Mouse (Mus musculus): ENCODE results near the gene Hist1h2ad. TPM values are rescaled to one million over a fixed set of nuclear protein-coding genes. Genes with fewer than 3 reads are reported as not detected.
"Not testable (repeated sequence)": the region's sequence is repeated elsewhere in the genome, so short reads cannot be mapped to it uniquely, and the experiment has no call there.

The Hist1h2ad gene
- 1.6 TPM in 1 of 2 replicates, not detected in the other for polyA plus RNA-seq (2015; fragmentation: Nextera tagmentation; extraction: Ambion mirVana)

DNA sequence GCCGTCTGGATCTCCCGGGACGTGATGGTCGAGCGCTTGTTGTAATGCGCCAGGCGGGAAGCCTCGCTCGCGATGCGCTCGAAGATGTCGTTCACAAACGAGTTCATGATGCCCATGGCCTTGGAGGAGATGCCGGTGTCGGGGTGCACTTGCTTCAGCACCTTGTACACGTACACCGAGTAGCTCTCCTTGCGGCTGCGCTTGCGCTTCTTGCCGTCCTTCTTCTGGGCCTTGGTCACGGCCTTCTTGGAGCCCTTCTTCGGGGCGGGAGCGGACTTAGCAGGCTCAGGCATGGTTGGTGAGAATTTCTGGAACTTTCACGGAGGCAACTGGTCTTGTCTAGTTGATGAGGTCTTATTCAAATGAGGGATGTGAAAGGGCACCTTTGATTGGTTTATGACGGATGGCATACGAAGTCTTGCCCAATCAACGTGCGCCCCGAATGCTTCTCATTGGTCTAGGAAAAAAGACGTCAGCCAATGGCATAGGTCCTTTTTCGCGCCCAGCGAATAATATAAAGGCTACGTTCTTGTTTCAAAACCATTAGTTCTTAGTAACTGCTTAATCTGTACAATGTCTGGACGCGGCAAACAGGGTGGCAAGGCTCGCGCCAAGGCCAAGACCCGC lies at the start of gene Hist1h2ad, which contains the start of gene Hist1h2bf:
Gene Hist1h2ad, plus strand, starts transcription at position 484 of the 627 bp plus-strand sequence.
Gene Hist1h2bf, minus strand, starts transcription at position 299 of the 627 bp plus-strand sequence.
- peak within 1 kb of the TSS; percentile 86 for H3K27ac ChIP-seq
- not testable (repeated sequence) for H3K27me3 ChIP-seq (replicated peaks); H3K9ac ChIP-seq; H3K9me3 ChIP-seq; H3K36me3 ChIP-seq (replicated peaks)
- peak within 1 kb of the TSS; percentile 75 for H3K4me2 ChIP-seq
- H3K4me1 ChIP-seq: peaks cover 42% of the 10 kb centered on the region
- WGBS: under 1% methylated on average over 42 of the region's 42 CpGs
- peak; percentile 92 for ATAC-seq (replicated peaks)
- H3K4me3 ChIP-seq: peak within 1 kb of the TSS; percentile 41

DNA sequence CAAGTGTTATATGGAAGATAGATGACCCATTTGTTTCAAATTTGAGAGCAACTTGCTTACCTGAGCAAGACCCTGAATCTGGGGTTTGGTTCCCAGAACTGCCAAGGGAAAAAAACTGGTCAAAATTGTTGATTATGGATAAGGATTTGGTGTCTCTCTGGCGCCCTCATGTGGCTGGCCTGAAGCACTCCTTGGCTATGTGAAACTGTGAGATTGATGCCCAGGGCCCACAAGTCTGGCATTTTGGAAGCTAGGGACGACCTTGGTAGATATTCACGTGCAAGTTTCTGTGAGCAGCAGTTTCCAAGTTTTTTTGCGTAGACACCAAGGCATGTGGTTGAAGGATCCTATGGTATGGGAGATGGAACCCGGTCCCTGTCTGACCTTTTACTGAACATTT lies 49.5 kb upstream of the Hist1h2ad start:
- no peaks in the 10 kb centered on the region for H3K36me3 ChIP-seq (replicated peaks)
- H3K4me1 ChIP-seq: peaks cover 11% of the 10 kb centered on the region
- ATAC-seq (replicated peaks): peak; percentile 43
- 0 out of 2 replicates have a peak overlapping the region, but pooled peaks have one; percentile 13 for H3K4me2 ChIP-seq
- no peak overlapping the region for H3K9ac ChIP-seq
- 7% methylated on average over 5 of the region's 5 CpGs for WGBS
- H3K27ac ChIP-seq: no peak overlapping the region
- no peaks in the 10 kb centered on the region for H3K27me3 ChIP-seq (replicated peaks)
- H3K9me3 ChIP-seq: no peaks in the 10 kb centered on the region
- no peak overlapping the region for H3K4me3 ChIP-seq

DNA sequence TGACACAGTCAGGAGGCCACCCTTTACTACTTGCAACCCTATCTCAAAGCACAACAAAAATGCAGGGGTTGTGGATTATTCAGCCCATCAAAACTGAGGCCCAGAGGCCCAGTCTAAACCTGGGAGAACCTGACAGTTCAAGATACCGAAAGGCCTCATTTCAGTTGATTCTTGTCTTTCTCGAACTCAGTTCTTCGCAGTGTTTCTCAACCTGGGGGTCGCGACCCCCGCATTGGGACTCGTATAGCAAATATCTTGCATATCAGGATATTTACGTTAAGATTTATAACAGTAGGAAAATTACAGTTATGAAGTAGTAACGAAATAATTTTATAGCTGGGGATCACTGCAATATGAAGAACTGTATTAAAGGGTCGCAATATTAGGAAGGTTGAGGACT lies 48.3 kb upstream of the Hist1h2ad start:
- Histone ChIP-seq H3K27me3 (replicated peaks) (no peaks in the 10 kb centered on the region), H3K9me3 (no peaks in the 10 kb centered on the region), H3K4me1 (peaks cover 17% of the 10 kb centered on the region), H3K4me2 (peak overlapping the region; percentile 52), H3K36me3 (replicated peaks) (no peaks in the 10 kb centered on the region), H3K9ac (no peak overlapping the region), H3K27ac (no peak overlapping the region), H3K4me3 (peak overlapping the region; percentile 50)
- ATAC-seq (replicated peaks): no peak
- 2% methylated on average over 10 of the region's 10 CpGs for WGBS

DNA sequence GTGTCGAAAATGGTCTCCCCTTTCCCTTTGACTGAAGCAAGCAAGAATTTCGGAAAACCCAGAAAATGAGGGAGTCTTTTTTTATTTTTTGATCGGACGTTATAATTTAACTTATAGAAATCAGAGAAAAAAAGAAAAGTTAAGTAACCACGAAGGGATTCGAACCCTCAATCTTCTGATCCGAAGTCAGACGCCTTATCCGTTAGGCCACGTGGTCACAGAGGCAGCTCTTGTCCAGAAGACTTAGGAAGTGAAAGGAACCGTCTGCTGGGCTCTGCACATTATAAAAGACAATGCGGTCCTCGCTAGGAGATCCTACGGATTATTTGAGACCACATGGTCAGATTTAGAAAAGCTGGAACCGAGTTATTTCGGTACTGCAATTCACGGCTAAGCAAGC lies 47.9 kb upstream of the Hist1h2ad start:
- H3K27ac ChIP-seq: peak overlapping the region; percentile 74
- no peaks in the 10 kb centered on the region for H3K27me3 ChIP-seq (replicated peaks)
- peak overlapping the region; percentile 38 for H3K9ac ChIP-seq
- peaks cover 17% of the 10 kb centered on the region for H3K4me1 ChIP-seq
- H3K4me2 ChIP-seq: peak overlapping the region; percentile 52
- no peaks in the 10 kb centered on the region for H3K9me3 ChIP-seq
- H3K36me3 ChIP-seq (replicated peaks): no peaks in the 10 kb centered on the region
- ATAC-seq (replicated peaks): peak; percentile 34; the same call in 1 of the 2 replicates
- peak overlapping the region; percentile 50 for H3K4me3 ChIP-seq
- WGBS: under 1% methylated on average over 17 of the region's 17 CpGs

DNA sequence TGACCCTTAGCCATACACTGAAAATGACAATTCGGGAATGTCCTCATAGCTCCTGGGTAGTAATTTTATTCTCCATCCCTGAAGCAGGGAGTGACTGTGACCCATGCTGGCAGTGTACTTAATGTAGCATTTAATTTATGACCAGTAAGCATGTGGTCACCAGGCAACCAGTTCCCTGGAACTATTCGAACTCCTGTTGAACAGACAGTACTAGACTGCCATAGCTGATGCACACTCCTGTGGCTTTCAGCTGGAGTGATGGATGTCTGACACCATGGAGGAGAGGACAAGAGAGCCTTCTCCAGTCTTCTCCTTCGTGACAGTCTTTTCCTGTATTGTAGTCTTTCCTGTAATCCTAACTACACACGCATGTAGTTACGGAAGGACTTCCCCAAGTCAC lies 45.2 kb upstream of the Hist1h2ad start:
- H3K9ac ChIP-seq: no peak overlapping the region
- no peaks in the 10 kb centered on the region for H3K9me3 ChIP-seq
- H3K27ac ChIP-seq: no peak overlapping the region
- peaks cover 35% of the 10 kb centered on the region for H3K4me1 ChIP-seq
- no peaks in the 10 kb centered on the region for H3K36me3 ChIP-seq (replicated peaks)
- no peaks in the 10 kb centered on the region for H3K27me3 ChIP-seq (replicated peaks)
- no peak overlapping the region for H3K4me3 ChIP-seq
- 82% methylated on average over 5 of the region's 5 CpGs for WGBS
- H3K4me2 ChIP-seq: no peak overlapping the region
- ATAC-seq (replicated peaks): no peak

DNA sequence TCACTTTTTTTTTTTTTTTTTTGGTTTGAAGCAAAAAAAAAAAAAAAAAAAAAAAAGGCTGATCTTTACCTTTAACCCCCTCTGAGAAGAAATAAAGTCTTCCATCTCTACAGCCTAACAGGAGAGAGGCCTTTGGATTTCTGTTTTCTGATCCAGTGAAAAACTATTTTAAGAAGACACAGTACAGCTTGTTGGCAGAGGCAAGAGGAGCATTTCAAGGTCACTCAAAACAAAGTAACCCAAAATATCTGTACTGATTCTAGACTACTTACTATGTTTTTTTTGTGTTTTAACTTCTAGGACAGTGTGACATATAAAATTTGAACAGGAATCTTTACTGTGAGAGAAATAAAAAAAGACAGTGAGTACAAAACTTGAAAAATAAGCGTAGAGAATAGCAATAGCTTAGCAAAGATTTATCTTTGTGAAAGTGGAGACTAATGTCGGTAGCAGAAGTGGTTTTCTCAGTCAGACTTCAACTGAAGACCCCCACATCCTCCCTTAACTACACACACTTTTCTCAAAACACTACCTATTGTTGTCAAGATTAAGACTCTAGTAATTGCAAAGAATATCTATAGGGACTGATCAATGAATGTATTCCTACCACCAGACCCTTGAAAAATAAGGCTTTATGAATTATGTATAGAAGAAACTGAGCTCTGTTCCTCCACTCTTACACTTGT lies 44.6 kb upstream of the Hist1h2ad start:
- WGBS: 32% methylated on average over 2 of the region's 2 CpGs
- peak overlapping the region; percentile 75; the same call in 1 of the 2 replicates for H3K9ac ChIP-seq

DNA sequence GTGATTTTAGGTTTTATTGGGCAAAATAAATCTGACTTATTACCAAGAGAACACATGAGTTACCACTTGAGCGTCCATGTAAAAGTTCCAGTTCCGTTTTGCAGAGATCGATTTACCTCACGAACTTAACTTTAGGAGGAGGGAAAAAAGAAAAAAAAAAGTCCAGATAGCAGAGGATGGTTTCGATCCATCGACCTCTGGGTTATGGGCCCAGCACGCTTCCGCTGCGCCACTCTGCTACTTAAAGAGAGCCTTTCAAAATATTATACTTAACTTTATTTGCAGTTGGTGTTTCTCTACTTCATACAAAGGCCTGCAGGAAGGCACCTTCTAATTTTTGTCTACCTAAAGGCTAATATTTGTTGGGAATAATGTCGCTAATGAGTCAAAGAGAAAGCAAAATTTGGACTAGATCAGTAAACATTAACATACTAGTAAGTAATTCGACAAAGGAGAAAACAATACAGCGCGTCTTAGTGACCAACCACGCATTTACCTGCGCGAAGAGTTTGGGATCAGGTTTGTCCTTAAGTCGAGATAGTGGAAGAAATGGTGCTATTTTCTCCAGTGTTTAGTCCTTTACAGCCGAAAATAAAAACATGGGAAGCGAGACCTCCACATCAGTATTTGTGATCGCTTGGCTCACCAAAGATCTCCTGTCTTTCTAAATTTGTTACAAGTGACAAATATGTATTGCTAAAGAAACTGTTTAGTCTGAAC lies 43.8 kb upstream of the Hist1h2ad start:
- Histone ChIP-seq H3K36me3 (replicated peaks) (no peaks in the 10 kb centered on the region), H3K4me1 (peaks cover 41% of the 10 kb centered on the region), H3K9me3 (no peaks in the 10 kb centered on the region), H3K4me2 (peak overlapping the region; percentile 85), H3K27ac (peak overlapping the region; percentile 96), H3K4me3 (peak overlapping the region; percentile 54), H3K9ac (peak overlapping the region; percentile 75), H3K27me3 (replicated peaks) (no peaks in the 10 kb centered on the region)
- WGBS: under 1% methylated on average over 20 of the region's 20 CpGs
- peak; percentile 13; the same call in 1 of the 2 replicates for ATAC-seq (replicated peaks)

More for the DNA sequence above, 44.6 kb upstream of the Hist1h2ad start:
- Histone ChIP-seq H3K27ac (peak overlapping the region; percentile 96), H3K4me3 (peak overlapping the region; percentile 54), H3K4me2 (peak overlapping the region; percentile 85), H3K4me1 (peaks cover 41% of the 10 kb centered on the region), H3K27me3 (replicated peaks) (no peaks in the 10 kb centered on the region), H3K9me3 (no peaks in the 10 kb centered on the region), H3K36me3 (replicated peaks) (no peaks in the 10 kb centered on the region)
- ATAC-seq (replicated peaks): no peak

DNA sequence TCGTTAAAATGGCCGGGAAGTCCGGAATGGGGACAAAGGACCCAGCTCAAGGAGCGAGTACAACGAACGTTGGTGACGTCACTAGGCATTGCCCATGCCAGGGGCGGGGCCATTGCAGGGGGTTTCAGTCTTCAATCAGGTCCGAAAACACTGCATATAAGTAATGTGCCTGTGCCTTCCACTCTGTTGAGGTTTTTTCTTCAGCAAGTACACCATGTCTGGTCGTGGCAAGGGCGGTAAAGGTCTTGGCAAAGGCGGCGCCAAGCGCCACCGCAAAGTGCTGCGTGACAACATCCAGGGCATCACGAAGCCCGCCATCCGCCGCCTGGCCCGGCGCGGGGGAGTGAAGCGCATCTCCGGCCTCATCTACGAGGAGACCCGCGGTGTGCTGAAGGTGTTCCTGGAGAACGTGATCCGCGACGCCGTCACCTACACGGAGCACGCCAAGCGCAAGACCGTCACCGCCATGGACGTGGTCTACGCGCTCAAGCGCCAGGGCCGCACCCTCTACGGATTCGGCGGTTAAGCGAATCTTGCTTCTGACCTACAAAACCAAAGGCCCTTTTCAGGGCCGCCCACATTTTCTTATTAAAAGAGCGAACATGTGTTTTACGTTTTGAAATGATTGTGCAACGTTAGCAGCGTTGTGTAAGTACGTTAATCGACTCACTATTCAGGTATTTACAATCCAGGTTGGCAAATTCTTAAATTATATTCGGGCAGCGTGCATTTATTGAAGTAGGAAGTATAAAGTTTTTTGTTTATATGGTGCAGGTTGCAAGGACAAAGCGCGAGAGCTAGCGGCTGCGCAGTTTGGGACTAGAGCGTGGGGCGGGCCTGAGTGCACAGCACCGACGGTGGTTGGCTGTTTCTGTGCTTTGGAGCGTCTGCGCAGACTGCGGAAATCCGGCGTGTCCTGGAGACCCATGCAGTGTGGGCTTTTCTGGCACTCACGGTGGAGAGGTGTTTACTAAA lies 43.0 kb upstream of the Hist1h2ad start, which contains the start of gene Hist1h4h:
Gene Hist1h4h, plus strand, starts transcription at position 150 of the 975 bp plus-strand sequence.
- Histone ChIP-seq H3K9me3 (no peaks in the 10 kb centered on the region), H3K27me3 (replicated peaks) (no peaks in the 10 kb centered on the region), H3K9ac (peak within 1 kb of the TSS; percentile 75), H3K27ac (peak within 1 kb of the TSS; percentile 96), H3K4me1 (peaks cover 45% of the 10 kb centered on the region), H3K36me3 (replicated peaks) (no peaks in the 10 kb centered on the region), H3K4me2 (peak within 1 kb of the TSS; percentile 85), H3K4me3 (peak within 1 kb of the TSS; percentile 54)
- WGBS: under 1% methylated on average over 67 of the region's 70 CpGs
- ATAC-seq (replicated peaks): peak; percentile 92

DNA sequence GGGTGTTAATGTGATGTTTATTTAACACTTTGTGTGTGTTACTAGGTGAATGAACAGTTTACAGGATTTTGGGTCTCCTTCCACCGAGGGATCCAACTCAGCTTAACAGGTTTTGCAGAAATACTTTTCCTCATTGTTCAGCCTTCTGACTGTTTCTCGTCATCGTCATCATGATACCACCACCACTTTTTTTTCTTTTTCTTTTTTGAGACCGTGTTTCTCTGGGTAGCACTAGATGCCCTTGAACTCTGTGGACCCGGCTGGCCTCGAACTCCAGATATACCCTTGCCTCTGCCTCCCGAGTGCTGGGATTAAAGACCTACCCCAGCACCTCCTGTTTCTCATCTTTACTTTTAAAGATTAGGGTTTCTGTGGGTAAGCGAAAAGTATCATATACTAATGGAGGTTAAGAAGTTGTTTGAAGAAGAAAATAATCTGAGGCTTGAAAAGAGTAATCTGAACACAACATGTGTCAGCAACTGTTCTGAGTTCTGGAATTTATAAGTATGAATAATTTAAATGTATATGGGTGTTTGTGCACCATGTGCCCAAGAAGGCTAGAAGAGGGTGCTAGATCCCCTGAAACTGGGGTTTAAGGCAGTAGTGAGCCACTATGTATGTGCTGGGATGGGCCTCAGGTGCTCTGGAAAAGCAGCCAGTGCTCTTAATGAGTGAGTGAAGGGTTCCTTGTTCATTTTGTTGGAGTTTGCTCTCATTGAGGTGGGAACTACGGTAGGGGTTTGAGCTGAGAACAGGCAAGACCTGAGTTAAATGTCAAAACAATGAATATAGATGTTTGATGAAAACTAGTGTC lies 41.7 kb upstream of the Hist1h2ad start:
- Histone ChIP-seq H3K4me1 (peaks cover 41% of the 10 kb centered on the region), H3K4me3 (peak overlapping the region; percentile 54), H3K27ac (peak overlapping the region; percentile 96), H3K9ac (peak overlapping the region; percentile 75), H3K27me3 (replicated peaks) (no peaks in the 10 kb centered on the region), H3K36me3 (replicated peaks) (no peaks in the 10 kb centered on the region), H3K9me3 (no peaks in the 10 kb centered on the region), H3K4me2 (peak overlapping the region; percentile 85)
- no peak for ATAC-seq (replicated peaks)
- 24% methylated on average over 9 of the region's 9 CpGs for WGBS

DNA sequence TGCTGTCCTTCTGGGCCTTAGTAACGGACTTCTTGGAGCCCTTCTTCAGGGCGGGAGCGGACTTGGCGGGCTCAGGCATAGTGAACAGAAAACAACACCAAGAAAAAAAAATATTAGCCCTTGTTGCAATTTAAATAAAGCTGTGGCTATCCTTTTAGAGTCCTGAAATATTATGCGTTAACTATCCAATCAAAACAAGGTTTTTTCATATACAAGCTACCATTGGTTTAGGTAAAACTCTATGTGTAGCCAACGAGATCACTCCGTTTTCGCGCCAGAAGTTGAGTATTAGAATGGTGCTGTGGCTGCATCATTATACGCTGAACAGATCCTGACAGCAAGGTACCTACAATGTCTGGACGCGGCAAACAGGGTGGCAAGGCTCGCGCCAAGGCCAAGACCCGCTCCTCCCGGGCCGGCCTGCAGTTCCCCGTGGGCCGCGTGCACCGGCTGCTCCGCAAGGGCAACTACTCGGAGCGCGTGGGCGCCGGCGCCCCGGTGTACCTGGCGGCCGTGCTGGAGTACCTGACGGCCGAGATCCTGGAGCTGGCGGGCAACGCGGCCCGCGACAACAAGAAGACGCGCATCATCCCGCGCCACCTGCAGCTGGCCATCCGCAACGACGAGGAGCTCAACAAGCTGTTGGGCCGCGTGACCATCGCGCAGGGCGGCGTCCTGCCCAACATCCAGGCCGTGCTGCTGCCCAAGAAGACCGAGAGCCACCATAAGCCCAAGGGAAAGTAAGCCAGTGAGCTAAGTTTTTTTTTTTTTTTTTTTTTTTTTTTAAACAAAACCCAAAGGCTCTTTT lies 40.4 kb upstream of the Hist1h2ad start, which contains the start of gene Hist1h2af:
Gene Hist1h2af, plus strand, starts transcription at position 347 of the 808 bp plus-strand sequence.
- not testable (repeated sequence) for H3K36me3 ChIP-seq (replicated peaks); H3K9me3 ChIP-seq; H3K27me3 ChIP-seq (replicated peaks)
- H3K27ac ChIP-seq: peak within 1 kb of the TSS; percentile 96
- WGBS: under 1% methylated on average over 33 of the region's 53 CpGs
- peaks cover 41% of the 10 kb centered on the region for H3K4me1 ChIP-seq
- ATAC-seq (replicated peaks): peak; percentile 22; the same call in 1 of the 2 replicates
- H3K4me3 ChIP-seq: peak within 1 kb of the TSS; percentile 54
- peak within 1 kb of the TSS; percentile 38; the same call in 1 of the 2 replicates for H3K9ac ChIP-seq
- peak within 1 kb of the TSS; percentile 85 for H3K4me2 ChIP-seq

All from midbrain, embryonic 15.5 days (tissue).